Mouse (Mus musculus) kidney, postnatal 14 days (tissue): ENCODE results near the gene Olfr609.
"Not testable (repeated sequence)": the region's sequence is repeated elsewhere in the genome, so short reads cannot be mapped to it uniquely, and the experiment has no call there.

Source experiments
- DNase-seq: peaks from one replicate; pipeline ENCODE4 v3.0.0; 2022; ENCODE audit warnings: mixed read lengths

The Olfr609 gene

GRCm38 (mm10) chr7:103497962-103498361 is at the start of gene Olfr609:
Gene Olfr609 (minus strand): TSS chr7:103498062.
- no peak for DNase-seq

- DNase-seq: not testable (repeated sequence)
Observed at GRCm38 (mm10) chr7:103542617-103543016, 44.8 kb upstream of the Olfr609 start, which contains the start of gene Olfr612. Gene Olfr612 (minus strand): TSS chr7:103542717.

- DNase-seq: not testable (repeated sequence)
Observed at GRCm38 (mm10) chr7:103520746-103521145, 22.9 kb upstream of the Olfr609 start, which contains the start of gene Olfr611. Gene Olfr611 (minus strand): TSS chr7:103520846.

- DNase-seq: no peak
Observed at GRCm38 (mm10) chr7:103512022-103512421, 14.2 kb upstream of the Olfr609 start, which contains the start of gene Olfr610. Gene Olfr610 (minus strand): TSS chr7:103512122.

- DNase-seq: not testable (repeated sequence)
Observed at GRCm38 (mm10) chr7:103477106-103477505, 20.8 kb downstream of the Olfr609 start.

- no peak for DNase-seq
Observed at GRCm38 (mm10) chr7:103469577-103469976, 28.3 kb downstream of the Olfr609 start, which contains the start of gene Olfr608. Gene Olfr608 (plus strand): TSS chr7:103469877.

- no peak for DNase-seq
Observed at GRCm38 (mm10) chr7:103460590-103460989, 37.3 kb downstream of the Olfr609 start.

- no peak for DNase-seq
Observed at GRCm38 (mm10) chr7:103448746-103449145, 49.1 kb downstream of the Olfr609 start, which contains the start of gene Olfr606. Gene Olfr606 (plus strand): TSS chr7:103449046.

GRCm38 (mm10) chr7:103445339-103445738 is 52.5 kb downstream of the Olfr609 start, which contains the start of gene Olfr605:
Gene Olfr605 (minus strand): TSS chr7:103445439.
- DNase-seq: no peak
